Mouse (Mus musculus) ES-Bruce4 (cell line): ENCODE measurements at regions not wholly inside any gene's neighbourhood (a gene's known extent, or its start where the extent isn't known, plus 50 kb on each side); places are given as distances from the start of the nearest gene placed in this dataset.

Source experiments
- H3K27ac ChIP-seq: 2 replicates; pipeline ENCODE4 v1.5.1; 2012; ENCODE audit warnings: low read length, inconsistent platforms; ENCODE audit not compliant: insufficient read depth
- H3K27me3 ChIP-seq: 2 replicates; pipeline ENCODE4 v1.6.1; 2012; ENCODE audit warnings: mild to moderate bottlenecking, low read length, inconsistent platforms; ENCODE audit not compliant: control insufficient read depth, poor library complexity, insufficient read depth, severe bottlenecking
- H3K36me3 ChIP-seq: 2 replicates; pipeline ENCODE4 v1.6.1; 2012; ENCODE audit warnings: inconsistent platforms, mild to moderate bottlenecking, low read length, moderate library complexity; ENCODE audit not compliant: control insufficient read depth, poor library complexity, insufficient read depth, severe bottlenecking
- H3K4me1 ChIP-seq: one replicate; pipeline ENCODE4 v1.8.1; 2011; ENCODE audit warnings: low read length; ENCODE audit not compliant: control insufficient read depth, insufficient read depth
- H3K4me3 ChIP-seq: 2 replicates; pipeline ENCODE4 v1.5.1; 2011; ENCODE audit warnings: low read depth, mild to moderate bottlenecking, low read length
- H3K9ac ChIP-seq: 2 replicates; pipeline ENCODE4 v1.6.1; 2012; ENCODE audit warnings: low read depth, mild to moderate bottlenecking, inconsistent platforms; ENCODE audit not compliant: poor library complexity, severe bottlenecking
- H3K9me3 ChIP-seq: replicated peaks from 2 replicates; pipeline ENCODE4 v1.6.1; 2012; ENCODE audit warnings: mild to moderate bottlenecking, low read length, inconsistent platforms; ENCODE audit not compliant: control insufficient read depth, poor library complexity, insufficient read depth, severe bottlenecking
- CTCF ChIP-seq: IDR thresholded peaks from one replicate; pipeline ENCODE4 v1.8.1; 2011; ENCODE audit warnings: low read depth, low read length
- EP300 ChIP-seq: IDR thresholded peaks from 2 replicates; pipeline ENCODE4 v1.6.1; 2011; ENCODE audit warnings: low read depth, low read length; ENCODE audit not compliant: insufficient read depth
- POLR2A ChIP-seq: IDR thresholded peaks from one replicate; pipeline ENCODE4 v1.8.1; 2011; ENCODE audit warnings: low read length; ENCODE audit not compliant: insufficient read depth

DNA sequence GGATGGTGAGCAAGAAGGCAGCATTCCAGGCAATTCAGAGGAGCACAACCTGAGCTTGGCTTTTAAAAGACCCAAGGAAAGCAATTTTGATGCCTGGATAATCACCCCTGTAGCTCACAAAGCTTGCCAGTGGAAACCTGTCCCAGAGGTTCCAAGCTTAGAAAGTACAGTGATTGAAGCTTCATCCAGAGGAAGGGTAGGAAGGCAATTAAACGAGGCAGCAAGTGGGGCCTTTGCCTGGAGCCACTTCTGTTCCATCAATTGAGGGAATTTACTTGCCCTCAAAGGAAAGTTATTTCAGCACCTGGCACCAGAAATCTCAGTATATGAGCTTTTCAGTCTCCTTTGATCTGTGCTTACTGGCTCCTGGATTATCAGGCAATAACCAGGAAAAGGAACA lies 171.9 kb upstream of the Cd180 start:
- no peak overlapping the region for H3K4me3 ChIP-seq
- H3K36me3 ChIP-seq = no peaks in the 10 kb centered on the region
- H3K4me1 ChIP-seq = no peaks in the 10 kb centered on the region
- no peaks in the 10 kb centered on the region for H3K9me3 ChIP-seq
- no peak for TF ChIP-seq EP300
- TF ChIP-seq POLR2A = no peak
- TF ChIP-seq CTCF = no peak
- no peak overlapping the region for H3K27ac ChIP-seq
- no peaks in the 10 kb centered on the region for H3K27me3 ChIP-seq
- H3K9ac ChIP-seq = no peak overlapping the region

DNA sequence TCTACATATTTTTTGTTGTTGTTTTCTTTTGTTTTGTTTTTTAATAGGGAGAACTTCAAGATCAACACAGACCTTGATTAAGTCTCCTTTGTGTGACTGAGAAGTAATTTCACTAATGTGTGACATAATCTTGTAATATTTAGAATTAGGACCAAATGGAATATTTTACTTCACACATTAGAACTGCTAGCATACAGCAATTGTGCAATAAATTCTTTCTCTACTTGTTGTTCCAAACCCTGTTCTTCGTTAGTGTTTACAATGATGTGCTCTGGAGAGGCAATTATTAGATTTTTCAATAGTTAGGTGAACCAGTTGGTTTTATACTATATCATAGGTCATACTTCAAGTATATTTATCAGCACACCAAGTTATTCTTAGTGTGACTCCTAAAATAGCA lies 171.3 kb upstream of the Cd180 start:
- Histone ChIP-seq H3K4me3 (no peak overlapping the region), H3K4me1 (no peaks in the 10 kb centered on the region), H3K9me3 (no peaks in the 10 kb centered on the region), H3K36me3 (no peaks in the 10 kb centered on the region), H3K9ac (no peak overlapping the region), H3K27me3 (no peaks in the 10 kb centered on the region), H3K27ac (no peak overlapping the region)
- no peak for TF ChIP-seq EP300
- TF ChIP-seq CTCF = no peak
- no peak for TF ChIP-seq POLR2A

DNA sequence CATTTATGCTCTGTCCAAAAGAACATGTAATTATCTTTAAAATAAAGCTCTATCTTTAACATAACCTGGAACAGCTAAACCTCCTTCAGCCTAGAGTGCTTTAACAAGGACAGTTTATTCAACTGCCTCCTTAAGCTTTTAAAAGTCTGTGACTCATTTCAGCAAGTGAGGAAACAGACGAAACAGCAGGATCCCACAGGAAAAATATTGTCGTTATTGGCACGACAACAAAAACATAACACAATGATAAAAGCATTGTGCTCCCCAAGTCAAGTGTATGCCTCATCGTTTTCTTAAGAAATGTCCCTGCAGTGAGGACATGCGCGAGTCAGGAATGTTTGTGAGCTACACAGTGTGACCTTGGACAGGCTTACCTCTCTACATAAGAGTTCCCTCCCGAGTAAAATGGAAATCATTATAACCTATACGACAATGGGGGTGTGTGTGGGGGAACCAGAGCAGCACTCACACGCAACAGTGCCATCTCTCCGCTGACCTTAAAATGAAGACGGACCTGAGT lies 166.7 kb upstream of the Cd180 start:
- Histone ChIP-seq H3K27ac (no peak overlapping the region), H3K4me1 (no peaks in the 10 kb centered on the region), H3K9me3 (no peaks in the 10 kb centered on the region), H3K9ac (no peak overlapping the region), H3K27me3 (no peaks in the 10 kb centered on the region), H3K4me3 (no peak overlapping the region), H3K36me3 (no peaks in the 10 kb centered on the region)
- TF ChIP-seq EP300 (no peak), POLR2A (no peak), CTCF (no peak)

DNA sequence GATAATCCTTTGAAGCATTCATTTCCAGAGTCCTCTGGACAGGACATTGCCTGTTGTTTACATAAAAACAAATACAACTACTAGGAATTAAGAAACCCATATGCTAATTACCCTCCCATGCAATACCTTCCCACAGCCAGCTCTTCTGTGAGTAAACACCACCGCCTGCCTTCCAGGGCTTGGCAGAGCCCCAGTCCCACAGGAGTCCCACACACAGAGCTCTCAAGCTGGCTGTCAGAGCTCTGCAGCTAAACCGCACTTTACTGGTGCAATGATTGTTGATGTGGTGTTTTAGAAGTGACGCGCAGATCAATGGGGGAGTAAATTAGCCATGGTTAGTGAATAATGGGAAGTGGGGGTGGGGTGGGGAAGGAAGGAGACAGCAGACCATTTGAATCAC lies 159.6 kb upstream of the Cd180 start:
- Histone ChIP-seq H3K27ac (no peak overlapping the region), H3K4me1 (no peaks in the 10 kb centered on the region), H3K9me3 (no peaks in the 10 kb centered on the region), H3K9ac (no peak overlapping the region), H3K4me3 (no peak overlapping the region), H3K36me3 (no peaks in the 10 kb centered on the region), H3K27me3 (no peaks in the 10 kb centered on the region; the same call in 1 of the 2 replicates)
- no peak for TF ChIP-seq CTCF
- no peak for TF ChIP-seq POLR2A
- no peak for TF ChIP-seq EP300

DNA sequence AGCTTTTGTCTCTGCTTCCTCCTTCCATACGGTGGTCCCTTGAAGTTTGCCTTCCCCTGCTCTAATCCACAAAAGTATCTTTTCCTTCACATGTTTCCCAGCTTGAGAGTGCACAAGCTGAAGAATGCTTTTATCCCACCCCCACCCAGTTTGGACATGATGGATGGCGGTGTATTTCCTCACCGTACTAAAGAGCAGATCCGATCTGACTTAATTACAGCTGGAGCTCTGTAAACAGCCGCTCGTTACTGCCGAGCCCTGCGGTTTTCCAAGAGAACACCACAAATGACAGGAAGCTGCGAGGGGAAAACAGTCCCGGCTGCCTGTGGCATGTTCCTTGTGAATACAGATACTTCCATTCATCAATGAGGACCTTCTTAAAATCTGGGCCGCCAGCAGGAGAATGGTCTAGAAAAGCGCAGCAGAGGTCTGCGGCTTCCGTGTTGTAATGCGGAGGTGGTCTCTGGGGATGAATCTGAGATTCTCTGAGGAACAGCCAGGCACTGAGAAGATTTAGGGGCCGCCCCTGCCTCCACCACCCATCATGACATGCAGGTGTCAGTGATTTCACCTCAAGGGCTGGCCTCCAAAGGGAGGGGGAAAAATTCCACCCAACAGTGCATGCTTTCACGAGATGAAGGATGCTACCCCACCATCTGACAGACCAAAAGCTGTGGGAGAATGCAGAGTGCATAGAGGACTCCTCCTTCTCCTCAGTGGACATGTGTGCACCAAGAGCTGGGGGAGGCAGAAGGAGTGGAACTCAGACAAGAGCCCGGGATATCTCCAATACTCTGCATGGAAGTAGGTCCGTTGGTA lies 155.7 kb upstream of the Cd180 start:
- H3K27ac ChIP-seq = no peak overlapping the region
- no peaks in the 10 kb centered on the region for H3K9me3 ChIP-seq
- H3K4me1 ChIP-seq = no peaks in the 10 kb centered on the region
- H3K4me3 ChIP-seq = no peak overlapping the region
- H3K36me3 ChIP-seq = no peaks in the 10 kb centered on the region
- TF ChIP-seq POLR2A (no peak), CTCF (no peak), EP300 (no peak)
- H3K9ac ChIP-seq = no peak overlapping the region
- no peaks in the 10 kb centered on the region; the same call in 1 of the 2 replicates for H3K27me3 ChIP-seq

DNA sequence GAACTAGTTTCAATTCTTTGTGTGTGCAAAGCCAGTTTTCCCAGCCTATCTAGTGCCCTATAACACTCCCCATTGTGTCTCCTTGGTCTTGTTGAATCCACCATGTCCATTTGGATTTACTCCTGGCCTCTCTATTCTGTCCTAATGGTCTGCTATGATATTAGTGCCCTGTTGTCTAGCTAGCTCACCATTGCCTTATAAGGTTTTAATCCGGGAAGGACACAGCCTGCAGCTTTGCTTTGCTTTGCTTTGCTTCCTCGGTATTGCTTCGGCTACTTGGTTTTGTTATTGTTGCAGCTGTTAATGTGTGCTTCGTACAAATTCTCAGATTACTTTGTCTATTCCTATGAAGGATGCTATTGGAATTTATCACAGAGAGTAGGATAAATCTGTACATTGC lies 152.9 kb upstream of the Cd180 start:
- no peaks in the 10 kb centered on the region; the same call in 1 of the 2 replicates for H3K27me3 ChIP-seq
- no peaks in the 10 kb centered on the region for H3K36me3 ChIP-seq
- TF ChIP-seq CTCF = no peak
- no peak for TF ChIP-seq EP300
- no peak for TF ChIP-seq POLR2A
- H3K9me3 ChIP-seq = no peaks in the 10 kb centered on the region
- no peaks in the 10 kb centered on the region for H3K4me1 ChIP-seq
- no peak overlapping the region for H3K27ac ChIP-seq
- no peak overlapping the region for H3K4me3 ChIP-seq
- H3K9ac ChIP-seq = no peak overlapping the region
